In genomic region chr17:26424973-26425735, GRCm38 (mm10) we compare ENCODE assay signal across 10 mouse cellular contexts. TPM values are rescaled to one million over a fixed set of nuclear protein-coding genes. Genes with fewer than 3 reads are reported as not detected.
DNase-seq lines count a peak whose midpoint lies in the region; ATAC-seq lines count a peak whose summit lies in the region.
"Had no signal": no experiment of that assay in that cellular context is flagged by ENCODE, and none has a peak within 500 bp of the region (broad histone marks: within the 10 kb centered on the region; RNA-seq: fewer than 3 reads in every experiment).

No protein-coding gene starts in this region.

- H3K9me3 ChIP-seq in kidney, embryonic 14.5 days (ENCODE audit: control insufficient read depth, low read length): no peaks in the 10 kb centered on the region

- H3K4me2 ChIP-seq in kidney, embryonic 14.5 days (replicated peaks; ENCODE audit: low read depth, low read length): no peak overlapping the region

- no peaks in the 10 kb centered on the region for H3K36me3 ChIP-seq in kidney, embryonic 14.5 days (ENCODE audit: control insufficient read depth, insufficient read depth, low read length)

- H3K27me3 ChIP-seq in kidney, embryonic 14.5 days (ENCODE audit: control insufficient read depth, insufficient read depth, low read length): no peaks in the 10 kb centered on the region
- H3K27me3 ChIP-seq: Patski had no signal

- H3K9ac ChIP-seq in kidney, embryonic 14.5 days (ENCODE audit: low read depth, low read length): no peak overlapping the region

- no peak for ATAC-seq in kidney, embryonic 14.5 days (ENCODE audit: low FRiP score, low TSS enrichment)
- no peak for ATAC-seq in erythroid progenitor cell, adult 5-6 weeks (replicated peaks; ENCODE audit: low FRiP score, poor library complexity, severe bottlenecking)
- no peak for ATAC-seq in frontal cortex, adult (ENCODE audit: low TSS enrichment)
- ATAC-seq: Patski had no signal

- 74% methylated on average over 13 of the region's 13 CpGs for WGBS in kidney, embryonic 14.5 days

- H3K4me3 ChIP-seq in kidney, embryonic 14.5 days (ENCODE audit: low read length): no peak overlapping the region
- H3K4me3 ChIP-seq: megakaryocyte, embryonic 14.5 days had no signal

- DNase-seq in left cerebral cortex, postnatal 10 days (ENCODE audit: extremely low spot score in 1 of 2, low spot score in 2 of 2): peak; percentile 61 to 71
- DNase-seq in left cerebral cortex, adult 8-10 months (ENCODE audit: low spot score in 2 of 2): no peak
- DNase-seq in adrenal gland, postnatal 4 days (ENCODE audit: low spot score in 2 of 2): peak; percentile 48 to 53
- DNase-seq in heart, adult 18-20 months: peak; percentile 91 to 92
- peak; percentile 59 for DNase-seq in ovary, adult 18-20 months (ENCODE audit: low spot score)

- H3K27ac ChIP-seq in kidney, embryonic 14.5 days (ENCODE audit: low read depth, low read length): peak overlapping the region; percentile 32; the same call in 1 of the 2 replicates

- H3K4me1 ChIP-seq in kidney, embryonic 14.5 days (ENCODE audit: control insufficient read depth, insufficient read depth, low read length): peaks cover 19% of the 10 kb centered on the region

- intact Hi-C loops in left cerebral cortex, postnatal 10 days (cut with DNase I): no loop called here

RNA-seq across cellular contexts. Expression of gene Neurl1b, which starts 10.5 kb away (rescaled TPM):
- total RNA-seq in left cerebral cortex, postnatal 10 days (2021): 100 to 1,000 TPM; 118 to 135 TPM
- 10 to 100 TPM; 64.2 to 73.4 (median 69.1) TPM for total RNA-seq in left cerebral cortex, adult 8-10 months (2022)
- 10 to 100 TPM; 55.6 to 57.4 TPM for total RNA-seq in adrenal gland, postnatal 4 days (2021)
- total RNA-seq in heart, adult 18-20 months (2021): 1 to 10 TPM; 5.6 to 5.9 TPM
- polyA plus RNA-seq in kidney, embryonic 14.5 days (2014; fragmentation: Nextera tagmentation; extraction: Ambion mirVana): 1.6 and 2.9 TPM in 2 replicates
- 0.72 and 2.5 TPM in 2 replicates for total RNA-seq in erythroid progenitor cell, adult 5-6 weeks (2015; ENCODE audit: low replicate concordance)
- 1.5 and 2.4 TPM in 2 replicates for total RNA-seq in erythroid progenitor cell, adult 5-6 weeks (2017; ENCODE audit: low replicate concordance)

Comparison
In these comparisons a context has a peak if more than half of its experiments do, and no peak if none do; other contexts are left out.
1. DNase-seq: peak in left cerebral cortex, postnatal 10 days (2 of 2), adrenal gland, postnatal 4 days (2 of 2), heart, adult 18-20 months (2 of 2) and ovary, adult 18-20 months (single experiment); none in left cerebral cortex, adult 8-10 months (0 of 2).
2. RNA of gene Neurl1b, which starts 10.5 kb away (total RNA-seq): 118 to 135 TPM in left cerebral cortex, postnatal 10 days, 64.2 to 73.4 TPM in left cerebral cortex, adult 8-10 months and 55.6 to 57.4 TPM in adrenal gland, postnatal 4 days; 5.6 to 5.9 TPM in heart, adult 18-20 months and 0.72 to 2.5 TPM in erythroid progenitor cell, adult 5-6 weeks; every median in the first group is over 4 times any median in the second.